Mouse (Mus musculus) embryo, embryonic 9.5 days (tissue): ENCODE measurements at regions not wholly inside any gene's neighbourhood (a gene's known extent, or its start where the extent isn't known, plus 50 kb on each side); places are given as distances from the start of the nearest gene placed in this dataset.

Source experiments
- DNase-seq: peaks from one replicate; pipeline ENCODE4 v3.0.0-alpha.2; 2017; ENCODE audit errors: extremely low spot score

- no peak for DNase-seq
Observed at GRCm38 (mm10) chr4:106043661-106044060, 254.0 kb downstream of the Gm12728 start.

GRCm38 (mm10) chr4:106048053-106048452 lies 258.4 kb downstream of the Gm12728 start:
- DNase-seq, result no peak

- no peak for DNase-seq
Observed at GRCm38 (mm10) chr4:106048797-106049196, 259.1 kb downstream of the Gm12728 start.

GRCm38 (mm10) chr4:106049880-106050279 lies 260.2 kb downstream of the Gm12728 start:
- DNase-seq, result no peak

- DNase-seq, result no peak
Observed at GRCm38 (mm10) chr4:106050297-106050696, 260.6 kb downstream of the Gm12728 start.

- no peak for DNase-seq
Observed at GRCm38 (mm10) chr4:106053496-106053895, 262.5 kb upstream of the Usp24 start.

- DNase-seq, result no peak
Observed at GRCm38 (mm10) chr4:106054324-106054723, 261.7 kb upstream of the Usp24 start.

GRCm38 (mm10) chr4:106062651-106063050 lies 253.4 kb upstream of the Usp24 start:
- no peak for DNase-seq

- DNase-seq, result no peak
Observed at GRCm38 (mm10) chr4:106063851-106064382, 252.1 kb upstream of the Usp24 start.

- DNase-seq, result no peak
Observed at GRCm38 (mm10) chr4:106067023-106067422, 249.0 kb upstream of the Usp24 start.

- DNase-seq, result no peak
Observed at GRCm38 (mm10) chr4:106083546-106083945, 232.5 kb upstream of the Usp24 start.

GRCm38 (mm10) chr4:106091927-106092675 lies 223.9 kb upstream of the Usp24 start:
- no peak for DNase-seq

GRCm38 (mm10) chr4:106092676-106093070 lies 223.3 kb upstream of the Usp24 start:
- no peak for DNase-seq

- peak; percentile 40 for DNase-seq
Observed at GRCm38 (mm10) chr4:106093252-106093651, 222.8 kb upstream of the Usp24 start.

GRCm38 (mm10) chr4:106094882-106095556 lies 221.0 kb upstream of the Usp24 start:
- no peak for DNase-seq

GRCm38 (mm10) chr4:106096130-106096529 lies 219.9 kb upstream of the Usp24 start:
- no peak for DNase-seq

- DNase-seq, result no peak
Observed at GRCm38 (mm10) chr4:106097846-106098245, 218.2 kb upstream of the Usp24 start.

- no peak for DNase-seq
Observed at GRCm38 (mm10) chr4:106100211-106101025, 215.6 kb upstream of the Usp24 start.

GRCm38 (mm10) chr4:106101904-106102303 lies 214.1 kb upstream of the Usp24 start:
- no peak for DNase-seq

GRCm38 (mm10) chr4:106102451-106102977 lies 213.5 kb upstream of the Usp24 start:
- DNase-seq, result peak; percentile 23

GRCm38 (mm10) chr4:106103750-106104635 lies 212.0 kb upstream of the Usp24 start:
- no peak for DNase-seq
